Mouse (Mus musculus) layer of hippocampus, postnatal 14 days (tissue): ENCODE results near the gene Rgs7. TPM values are rescaled to one million over a fixed set of nuclear protein-coding genes. Genes with fewer than 3 reads are reported as not detected.

ENCODE experiments used
- DNase-seq, 2 experiments: peaks; one replicate each; pipeline ENCODE4 v3.0.0; 2021 to 2022; ENCODE audit warnings: low spot score in 2 of 2, mixed read lengths in 1 of 2
- total RNA-seq, 2 experiments: library from RNA; stranded (reverse); gene quantifications; 2 replicates each; pipeline ENCODE4 v1.2.3; 2021

The Rgs7 gene
- total RNA-seq, 2 experiments from 2014 or later: 81.5 to 82.5 TPM

- DNase-seq: no peak
Observed at GRCm38 (mm10) chr1:175039567-175039966, 452.7 kb downstream of the Rgs7 start.

GRCm38 (mm10) chr1:175035461-175035860 lies 456.8 kb downstream of the Rgs7 start:
- DNase-seq: no peak

GRCm38 (mm10) chr1:175032015-175032414 lies 460.3 kb downstream of the Rgs7 start:
- DNase-seq: no peak

- no peak for DNase-seq
Observed at GRCm38 (mm10) chr1:175028716-175029204, 463.5 kb downstream of the Rgs7 start.

- no peak for DNase-seq
Observed at GRCm38 (mm10) chr1:175028267-175028666, 464.0 kb downstream of the Rgs7 start.

- no peak for DNase-seq
Observed at GRCm38 (mm10) chr1:175025781-175026309, 466.5 kb downstream of the Rgs7 start.

- DNase-seq: no peak
Observed at GRCm38 (mm10) chr1:175024136-175024535, 468.2 kb downstream of the Rgs7 start.

Other genes with a start within 250 kb of the Rgs7 start
- gene Kmo, start 127.9 kb upstream of the Rgs7 start, total RNA-seq: under 1 TPM; 0.14 to 0.33 TPM
- gene Fh1, start 133.1 kb upstream of the Rgs7 start, total RNA-seq: 10 to 100 TPM; 86.1 to 87.2 TPM
- 1 to 10 TPM; 2.1 to 4.8 TPM for gene Opn3, start 200.3 kb upstream of the Rgs7 start, total RNA-seq
- 1 to 10 TPM; 6.0 to 6.8 TPM for gene Chml, start 200.4 kb upstream of the Rgs7 start, total RNA-seq
- gene Wdr64, start 206.1 kb upstream of the Rgs7 start, total RNA-seq: not detected